Mouse (Mus musculus) granulocyte monocyte progenitor cell, adult 5-6 weeks (primary cell): ENCODE measurements at regions not wholly inside any gene's neighbourhood (a gene's known extent, or its start where the extent isn't known, plus 50 kb on each side); places are given as distances from the start of the nearest gene placed in this dataset.

ENCODE experiments used
- ATAC-seq: replicated peaks from 2 replicates; pipeline ENCODE4 v1.8.0; 2016; ENCODE audit warnings: mild to moderate bottlenecking, moderate TSS enrichment, inconsistent platforms; ENCODE audit not compliant: poor library complexity, severe bottlenecking

- no peak for ATAC-seq
Observed at GRCm38 (mm10) chr13:103386948-103387347, 52.7 kb upstream of the Mast4 start.
